Mouse (Mus musculus): ENCODE measurements at regions not wholly inside any gene's neighbourhood (a gene's known extent, or its start where the extent isn't known, plus 50 kb on each side); places are given as distances from the start of the nearest gene placed in this dataset.

DNA sequence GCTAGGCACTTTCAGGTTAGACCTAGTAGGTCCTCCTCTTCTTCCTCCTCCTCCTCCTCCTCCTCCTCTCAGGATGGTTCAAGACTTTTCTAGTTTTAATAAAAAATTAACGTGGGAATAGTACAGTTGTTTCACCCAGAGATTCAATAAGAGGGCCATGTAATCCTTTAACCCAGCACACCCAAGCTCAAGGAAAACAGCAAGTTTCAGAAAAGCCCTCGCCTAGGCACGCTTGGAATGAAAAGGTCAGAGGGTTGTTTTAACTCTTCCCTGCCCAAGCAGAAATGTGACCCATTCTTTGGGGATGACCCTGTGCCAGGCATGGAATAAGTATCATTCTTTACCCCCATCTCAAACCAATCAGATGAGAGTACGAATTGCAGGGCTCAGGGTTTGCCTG lies 124.1 kb downstream of the Utp6 start:
- no peak for ATAC-seq (ENCODE audit: insufficient read depth)
- 39% methylated on average over 4 of the region's 4 CpGs for WGBS
- no peak overlapping the region for H3K27ac ChIP-seq (ENCODE audit: low read depth)

DNA sequence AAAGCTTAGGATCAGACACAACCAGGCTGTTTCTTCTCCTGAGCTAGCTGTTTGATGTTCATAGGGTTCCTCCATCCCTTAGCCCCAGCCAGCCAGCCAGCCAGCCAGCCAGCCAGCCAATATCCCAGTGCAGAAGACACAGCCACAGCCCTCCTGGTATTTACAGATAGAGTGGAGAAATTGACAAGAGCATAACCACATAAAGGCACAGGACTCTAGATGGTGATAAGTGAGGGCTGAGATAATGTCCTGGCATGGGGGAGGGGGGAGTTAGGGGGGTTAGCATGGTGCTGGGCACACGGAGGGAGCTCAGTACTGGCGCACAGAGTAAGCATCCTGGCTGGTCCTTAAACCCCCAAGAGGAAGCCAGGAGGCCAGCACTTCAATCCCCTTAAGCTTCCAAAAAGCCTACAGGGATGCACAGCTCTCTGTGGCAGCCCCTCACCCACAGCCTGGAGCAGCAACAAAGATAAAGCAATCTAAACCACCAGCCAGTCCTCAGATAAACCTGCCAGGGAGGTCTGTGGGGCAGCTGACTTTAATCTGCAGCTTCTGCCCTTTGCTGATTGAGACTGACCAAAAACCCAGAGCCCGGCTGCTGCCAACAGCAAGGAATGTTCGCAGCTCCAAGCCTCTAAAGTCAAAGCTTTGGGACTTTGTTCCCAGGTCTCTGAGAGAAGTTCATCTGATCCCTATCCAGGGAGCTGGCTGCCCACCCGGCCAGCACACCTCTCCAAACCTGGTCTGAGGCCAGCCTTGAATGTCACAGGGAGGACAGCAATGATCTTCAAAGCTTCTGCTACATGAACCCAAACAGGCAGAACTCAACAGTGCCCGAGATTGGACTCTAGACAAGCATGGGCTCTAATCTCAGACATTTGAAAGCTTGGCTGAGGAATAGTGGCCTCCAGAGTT lies 124.9 kb downstream of the Utp6 start:
- H3K9me3 ChIP-seq (ENCODE audit: low read depth, low read length), result no peaks in the 10 kb centered on the region
- H3K27ac ChIP-seq (ENCODE audit: low read depth), result no peak overlapping the region
- TF ChIP-seq CTCF (IDR thresholded peaks at IDR 0.05; ENCODE audit: low read depth), result no peak
- no peaks in the 10 kb centered on the region for H3K36me3 ChIP-seq (ENCODE audit: insufficient read depth)
- no peak overlapping the region for H3K4me3 ChIP-seq (ENCODE audit: low read depth, low read length)
- WGBS, result 15% methylated on average over 6 of the region's 6 CpGs
- H3K9ac ChIP-seq, result no peak overlapping the region
- peaks cover 3% of the 10 kb centered on the region; the same call in 1 of the 2 replicates for H3K4me1 ChIP-seq (ENCODE audit: insufficient read depth)
- ATAC-seq (ENCODE audit: insufficient read depth) (no peak), DNase-seq (no peak)
- H3K27me3 ChIP-seq (ENCODE audit: insufficient read depth, low read length), result no peaks in the 10 kb centered on the region
- no peak overlapping the region for H3K4me2 ChIP-seq

More for the DNA sequence above, 124.1 kb downstream of the Utp6 start:
- Histone ChIP-seq H3K4me2 (no peak overlapping the region), H3K36me3 (ENCODE audit: insufficient read depth) (no peaks in the 10 kb centered on the region), H3K9me3 (ENCODE audit: low read depth, low read length) (no peaks in the 10 kb centered on the region), H3K27me3 (ENCODE audit: insufficient read depth, low read length) (no peaks in the 10 kb centered on the region), H3K4me3 (ENCODE audit: low read depth, low read length) (no peak overlapping the region), H3K4me1 (ENCODE audit: insufficient read depth) (peaks cover 3% of the 10 kb centered on the region; the same call in 1 of the 2 replicates), H3K9ac (no peak overlapping the region)
- DNase-seq, result no peak
- TF ChIP-seq CTCF (IDR thresholded peaks at IDR 0.05; ENCODE audit: low read depth), result no peak

DNA sequence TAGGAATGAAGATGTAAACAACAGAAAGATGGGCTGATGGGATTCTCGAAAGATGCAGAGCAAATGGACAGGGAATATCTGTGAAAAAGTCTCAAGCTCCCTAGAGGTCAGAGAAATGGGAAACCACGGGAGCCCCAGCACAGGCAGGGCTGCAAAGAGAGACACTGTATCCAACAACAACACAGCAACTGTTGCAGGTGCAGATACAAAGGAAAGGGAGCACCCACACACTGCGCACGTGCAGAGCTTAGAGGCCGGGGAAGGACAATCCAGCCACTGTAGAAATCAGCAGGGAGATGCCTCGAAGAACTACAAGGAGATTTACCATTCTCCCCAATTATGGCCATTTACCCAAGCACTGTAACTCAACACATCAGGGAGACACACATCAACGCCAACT lies 126.3 kb downstream of the Utp6 start:
- no peak for TF ChIP-seq CTCF (IDR thresholded peaks at IDR 0.05; ENCODE audit: low read depth)
- H3K36me3 ChIP-seq (ENCODE audit: insufficient read depth), result no peaks in the 10 kb centered on the region
- H3K4me3 ChIP-seq (ENCODE audit: low read depth, low read length), result no peak overlapping the region
- no peak overlapping the region for H3K4me2 ChIP-seq
- WGBS, result 86% methylated on average over 7 of the region's 7 CpGs
- H3K9me3 ChIP-seq (ENCODE audit: low read depth, low read length), result no peaks in the 10 kb centered on the region
- no peak for ATAC-seq (ENCODE audit: insufficient read depth)
- peaks cover 3% of the 10 kb centered on the region; the same call in 1 of the 2 replicates for H3K4me1 ChIP-seq (ENCODE audit: insufficient read depth)
- DNase-seq, result no peak
- no peak overlapping the region for H3K9ac ChIP-seq
- no peaks in the 10 kb centered on the region for H3K27me3 ChIP-seq (ENCODE audit: insufficient read depth, low read length)
- no peak overlapping the region for H3K27ac ChIP-seq (ENCODE audit: low read depth)

DNA sequence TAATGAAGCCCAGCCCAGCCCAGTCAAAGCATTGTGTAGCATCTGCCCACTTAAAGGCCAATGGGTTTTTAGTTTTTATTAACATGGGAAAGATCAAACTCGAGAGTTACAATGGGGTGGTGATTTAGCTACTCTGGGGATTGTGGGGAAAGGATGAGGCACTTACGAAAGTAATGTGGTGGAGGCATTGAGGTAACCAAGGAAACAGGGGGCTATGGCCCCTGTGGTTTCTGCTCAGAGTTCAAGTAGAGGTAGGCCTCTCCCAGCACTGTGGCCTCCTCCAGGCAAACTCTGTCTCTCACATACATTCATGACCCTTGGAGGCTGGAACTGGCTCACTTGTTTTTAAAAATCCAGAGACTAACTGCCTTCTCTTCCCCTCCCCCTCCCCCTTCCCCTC lies 128.4 kb downstream of the Utp6 start:
- Histone ChIP-seq H3K27me3 (ENCODE audit: insufficient read depth, low read length) (no peaks in the 10 kb centered on the region), H3K4me1 (ENCODE audit: insufficient read depth) (peaks cover 3% of the 10 kb centered on the region; the same call in 1 of the 2 replicates), H3K27ac (ENCODE audit: low read depth) (no peak overlapping the region), H3K4me2 (no peak overlapping the region), H3K9ac (no peak overlapping the region), H3K36me3 (ENCODE audit: insufficient read depth) (no peaks in the 10 kb centered on the region), H3K4me3 (ENCODE audit: low read depth, low read length) (no peak overlapping the region), H3K9me3 (ENCODE audit: low read depth, low read length) (no peaks in the 10 kb centered on the region)
- DNase-seq (no peak), ATAC-seq (ENCODE audit: insufficient read depth) (no peak)
- WGBS, result 60% methylated on average over 2 of the region's 2 CpGs
- no peak for TF ChIP-seq CTCF (IDR thresholded peaks at IDR 0.05; ENCODE audit: low read depth)

DNA sequence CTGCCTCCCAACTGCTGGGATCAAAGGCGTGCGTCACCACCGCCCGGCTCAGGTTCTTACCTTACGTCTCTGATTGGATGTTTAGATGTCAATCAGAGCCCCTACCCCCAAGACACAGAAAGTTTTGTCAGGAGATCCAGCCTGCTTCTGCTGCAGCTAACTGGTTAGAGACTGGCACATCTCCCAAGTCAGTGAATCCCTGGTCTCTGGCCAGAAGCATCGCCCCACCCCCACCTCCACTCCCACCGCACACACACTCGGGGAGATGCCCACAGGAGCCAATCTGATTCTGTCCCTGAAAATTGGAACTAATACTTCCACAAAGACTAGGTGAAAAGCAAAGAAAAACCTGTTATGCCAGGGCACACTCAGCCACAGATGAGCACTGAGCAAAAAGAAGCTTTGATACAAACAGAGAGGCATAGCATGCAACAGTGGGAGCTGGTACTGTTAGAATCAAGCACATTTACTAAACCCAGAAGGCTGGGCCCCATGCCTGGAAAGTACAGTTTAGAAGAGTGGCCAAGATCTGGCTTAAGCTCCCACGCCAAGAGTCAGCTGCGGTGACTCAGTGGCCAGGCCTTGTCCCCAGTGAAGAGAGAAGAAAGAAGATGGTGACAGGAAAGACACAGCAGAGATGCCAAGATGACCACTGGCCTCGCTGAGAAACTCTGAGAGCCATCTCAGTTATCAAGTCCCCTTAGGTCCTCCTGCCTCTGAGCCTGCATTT lies 130.4 kb downstream of the Utp6 start:
- Histone ChIP-seq H3K4me1 (ENCODE audit: insufficient read depth) (no peaks in the 10 kb centered on the region), H3K9ac (no peak overlapping the region), H3K9me3 (ENCODE audit: low read depth, low read length) (no peaks in the 10 kb centered on the region), H3K4me3 (ENCODE audit: low read depth, low read length) (no peak overlapping the region), H3K27me3 (ENCODE audit: insufficient read depth, low read length) (no peaks in the 10 kb centered on the region), H3K4me2 (no peak overlapping the region), H3K36me3 (ENCODE audit: insufficient read depth) (no peaks in the 10 kb centered on the region), H3K27ac (ENCODE audit: low read depth) (no peak overlapping the region)
- ATAC-seq (ENCODE audit: insufficient read depth) (no peak), DNase-seq (no peak)
- WGBS, result 82% methylated on average over 11 of the region's 11 CpGs
- TF ChIP-seq CTCF (IDR thresholded peaks at IDR 0.05; ENCODE audit: low read depth), result no peak

DNA sequence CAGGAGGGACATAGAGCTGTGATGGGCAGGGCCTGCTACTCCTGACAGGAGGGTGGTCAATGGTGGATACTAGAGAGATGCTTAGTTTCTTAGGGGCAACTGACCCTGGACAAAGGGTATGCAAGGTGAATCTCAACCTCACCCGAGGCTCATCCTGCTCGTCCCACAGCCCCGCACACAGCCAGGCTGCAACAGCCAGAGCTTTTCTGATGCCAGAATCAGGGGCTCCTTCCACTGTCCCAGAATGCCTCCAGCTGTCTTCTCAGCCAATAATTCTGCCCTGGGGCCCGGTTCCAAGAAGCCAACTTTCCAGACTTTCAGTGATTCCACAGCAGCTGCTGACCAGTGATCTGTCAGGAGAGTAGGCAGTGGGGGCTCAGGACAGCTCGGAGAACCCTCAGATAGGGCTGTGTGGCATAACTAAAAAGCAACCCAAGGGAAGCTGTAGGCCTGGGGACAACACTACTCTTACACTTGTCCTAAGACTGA lies 131.6 kb downstream of the Utp6 start:
- no peak for ATAC-seq (ENCODE audit: insufficient read depth)
- TF ChIP-seq CTCF (IDR thresholded peaks at IDR 0.05; ENCODE audit: low read depth), result no peak
- H3K27me3 ChIP-seq (ENCODE audit: insufficient read depth, low read length), result no peaks in the 10 kb centered on the region

DNA sequence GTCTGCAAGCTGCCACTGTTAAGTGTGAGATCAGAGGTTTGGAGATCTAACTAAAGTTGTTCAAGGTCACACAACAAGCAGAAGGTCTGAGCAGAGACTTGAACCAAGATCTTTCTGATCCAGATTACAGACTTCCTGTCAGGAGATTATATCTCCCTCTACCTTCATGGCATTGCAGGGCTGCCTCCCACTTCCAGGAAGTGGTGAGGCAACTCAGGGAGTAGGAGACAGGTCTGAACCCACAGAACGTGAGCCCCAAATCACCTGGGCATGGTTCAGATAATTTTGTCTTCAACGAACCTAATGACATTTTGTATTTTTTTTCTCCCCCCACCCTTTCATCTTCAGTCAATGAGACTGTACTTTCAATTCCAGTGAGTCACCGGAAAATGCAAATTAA lies 135.2 kb downstream of the Utp6 start:
- TF ChIP-seq CTCF (IDR thresholded peaks at IDR 0.05; ENCODE audit: low read depth), result no peak
- no peaks in the 10 kb centered on the region for H3K27me3 ChIP-seq (ENCODE audit: insufficient read depth, low read length)
- WGBS, result 89% methylated on average over 3 of the region's 3 CpGs

More for the DNA sequence above, 131.6 kb downstream of the Utp6 start:
- no peaks in the 10 kb centered on the region for H3K36me3 ChIP-seq (ENCODE audit: insufficient read depth)
- H3K27ac ChIP-seq (ENCODE audit: low read depth), result no peak overlapping the region
- H3K4me1 ChIP-seq (ENCODE audit: insufficient read depth), result no peaks in the 10 kb centered on the region
- no peaks in the 10 kb centered on the region for H3K9me3 ChIP-seq (ENCODE audit: low read depth, low read length)
- no peak overlapping the region for H3K4me3 ChIP-seq (ENCODE audit: low read depth, low read length)
- 52% methylated on average over 5 of the region's 5 CpGs for WGBS
- no peak overlapping the region for H3K9ac ChIP-seq
- peak; percentile 74 for DNase-seq
- no peak overlapping the region for H3K4me2 ChIP-seq

More for the DNA sequence above, 135.2 kb downstream of the Utp6 start:
- Histone ChIP-seq H3K9me3 (ENCODE audit: low read depth, low read length) (no peaks in the 10 kb centered on the region), H3K4me3 (ENCODE audit: low read depth, low read length) (no peak overlapping the region), H3K27ac (ENCODE audit: low read depth) (no peak overlapping the region), H3K9ac (no peak overlapping the region), H3K4me2 (no peak overlapping the region), H3K36me3 (ENCODE audit: insufficient read depth) (no peaks in the 10 kb centered on the region), H3K4me1 (ENCODE audit: insufficient read depth) (no peaks in the 10 kb centered on the region)
- DNase-seq (no peak), ATAC-seq (ENCODE audit: insufficient read depth) (no peak)

Measured in lung, embryonic 14.5 days (tissue).